Mouse (Mus musculus): ENCODE measurements around the gene Emid1. TPM values are rescaled to one million over a fixed set of nuclear protein-coding genes. Genes with fewer than 3 reads are reported as not detected.

Gene Emid1
- polyA plus RNA-seq, 1 experiment from 2014 or later: 247 TPM

- no peak for ATAC-seq (ENCODE audit: low FRiP score, low TSS enrichment)
- H3K4me1 ChIP-seq (ENCODE audit: insufficient read depth, low read length): no peaks in the 10 kb centered on the region
- H3K9me3 ChIP-seq (ENCODE audit: low read length): no peaks in the 10 kb centered on the region
- H3K9ac ChIP-seq (replicated peaks; ENCODE audit: low read length): no peak overlapping the region
- H3K27ac ChIP-seq (ENCODE audit: low read length): no peak overlapping the region
- no peaks in the 10 kb centered on the region for H3K27me3 ChIP-seq (ENCODE audit: insufficient read depth, low read length)
- H3K36me3 ChIP-seq (ENCODE audit: insufficient read depth, low read length): peaks cover 74% of the 10 kb centered on the region
- no peak overlapping the region for H3K4me3 ChIP-seq (ENCODE audit: low read length)
- no peak overlapping the region for H3K4me2 ChIP-seq (replicated peaks; ENCODE audit: low read depth, low read length)
These were observed 76.3 kb downstream of the Emid1 start for GRCm38 (mm10) chr11:5075760-5076159.

GRCm38 (mm10) chr11:5074882-5075281 lies 77.2 kb downstream of the Emid1 start:
- Histone ChIP-seq H3K9ac (replicated peaks; ENCODE audit: low read length) (no peak overlapping the region), H3K27me3 (ENCODE audit: insufficient read depth, low read length) (no peaks in the 10 kb centered on the region), H3K4me2 (replicated peaks; ENCODE audit: low read depth, low read length) (no peak overlapping the region), H3K36me3 (ENCODE audit: insufficient read depth, low read length) (peaks cover 76% of the 10 kb centered on the region), H3K4me3 (ENCODE audit: low read length) (no peak overlapping the region), H3K27ac (ENCODE audit: low read length) (no peak overlapping the region), H3K4me1 (ENCODE audit: insufficient read depth, low read length) (no peaks in the 10 kb centered on the region), H3K9me3 (ENCODE audit: low read length) (no peaks in the 10 kb centered on the region)
- 73% methylated on average over 4 of the region's 4 CpGs for WGBS
- no peak for ATAC-seq (ENCODE audit: low FRiP score, low TSS enrichment)

DNA sequence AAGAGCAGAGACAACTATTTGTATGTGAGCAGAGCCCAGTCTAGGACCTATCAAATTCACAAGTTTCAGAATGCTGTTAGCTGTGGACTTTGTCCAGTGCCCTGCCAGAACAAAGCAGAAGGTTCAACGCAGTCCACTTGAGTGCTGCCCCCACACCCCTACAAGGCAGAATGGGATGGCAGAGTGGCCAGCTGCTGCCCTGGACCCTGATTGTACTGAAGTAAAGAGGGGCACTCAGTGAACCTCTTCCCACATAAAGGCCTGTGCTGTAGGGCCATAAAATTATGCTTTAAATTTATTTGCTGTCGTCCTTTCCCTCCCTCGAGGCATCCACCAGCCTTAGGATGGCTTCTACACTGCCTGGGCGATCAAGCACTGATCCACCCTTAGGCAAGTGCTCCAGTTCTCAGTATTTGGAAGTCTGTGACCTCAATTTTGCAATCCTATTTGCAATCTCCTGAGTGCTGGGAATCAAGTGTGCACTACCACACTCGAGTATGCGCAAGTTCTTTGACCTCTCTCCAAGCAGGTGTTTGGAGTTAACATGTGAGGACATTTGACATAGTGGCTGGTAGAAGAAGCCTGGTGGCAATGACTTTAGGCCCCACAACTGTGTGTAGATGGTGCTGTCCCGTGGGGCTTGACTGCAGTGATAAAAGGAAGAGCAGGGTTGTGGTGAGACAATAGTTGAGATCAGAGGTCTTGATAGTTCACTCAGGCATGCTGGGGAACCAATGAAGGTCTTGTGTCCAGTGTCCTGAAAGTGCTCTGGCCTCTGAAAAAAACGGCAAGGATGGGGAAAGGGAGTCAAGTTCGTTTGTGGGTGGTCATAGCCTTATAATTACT lies 83.7 kb downstream of the Emid1 start:
- peaks cover 52% of the 10 kb centered on the region for H3K36me3 ChIP-seq (ENCODE audit: insufficient read depth, low read length)
- H3K4me3 ChIP-seq (ENCODE audit: low read length): no peak overlapping the region
- WGBS: 83% methylated on average over 9 of the region's 9 CpGs
- H3K9ac ChIP-seq (replicated peaks; ENCODE audit: low read length): no peak overlapping the region
- ATAC-seq (ENCODE audit: low FRiP score, low TSS enrichment): no peak
- no peaks in the 10 kb centered on the region for H3K9me3 ChIP-seq (ENCODE audit: low read length)
- peaks cover 18% of the 10 kb centered on the region for H3K4me1 ChIP-seq (ENCODE audit: insufficient read depth, low read length)
- H3K27me3 ChIP-seq (ENCODE audit: insufficient read depth, low read length): no peaks in the 10 kb centered on the region
- H3K4me2 ChIP-seq (replicated peaks; ENCODE audit: low read depth, low read length): no peak overlapping the region
- H3K27ac ChIP-seq (ENCODE audit: low read length): no peak overlapping the region

- H3K4me2 ChIP-seq (replicated peaks; ENCODE audit: low read depth, low read length): no peak overlapping the region
- no peaks in the 10 kb centered on the region for H3K9me3 ChIP-seq (ENCODE audit: low read length)
- H3K4me1 ChIP-seq (ENCODE audit: insufficient read depth, low read length): peaks cover 30% of the 10 kb centered on the region
- ATAC-seq (ENCODE audit: low FRiP score, low TSS enrichment): no peak
- H3K9ac ChIP-seq (replicated peaks; ENCODE audit: low read length): no peak overlapping the region
- H3K36me3 ChIP-seq (ENCODE audit: insufficient read depth, low read length): peaks cover 39% of the 10 kb centered on the region
- no peak overlapping the region for H3K4me3 ChIP-seq (ENCODE audit: low read length)
- no peak overlapping the region for H3K27ac ChIP-seq (ENCODE audit: low read length)
- peaks cover 8% of the 10 kb centered on the region; the same call in 1 of the 2 replicates for H3K27me3 ChIP-seq (ENCODE audit: insufficient read depth, low read length)
These were observed 85.0 kb downstream of the Emid1 start for GRCm38 (mm10) chr11:5067063-5067462.

- H3K4me1 ChIP-seq (ENCODE audit: insufficient read depth, low read length): peaks cover 41% of the 10 kb centered on the region
- peak within 1 kb of the TSS; percentile 73 for H3K4me2 ChIP-seq (replicated peaks; ENCODE audit: low read depth, low read length)
- peak within 1 kb of the TSS; percentile 68 for H3K27ac ChIP-seq (ENCODE audit: low read length)
- no peaks in the 10 kb centered on the region for H3K9me3 ChIP-seq (ENCODE audit: low read length)
- under 1% methylated on average over 46 of the region's 50 CpGs for WGBS
- peaks cover 21% of the 10 kb centered on the region for H3K36me3 ChIP-seq (ENCODE audit: insufficient read depth, low read length)
- peaks cover 18% of the 10 kb centered on the region for H3K27me3 ChIP-seq (ENCODE audit: insufficient read depth, low read length)
- peak; percentile 83 for ATAC-seq (ENCODE audit: low FRiP score, low TSS enrichment)
- H3K4me3 ChIP-seq (ENCODE audit: low read length): peak within 1 kb of the TSS; percentile 72
- peak within 1 kb of the TSS; percentile 79 for H3K9ac ChIP-seq (replicated peaks; ENCODE audit: low read length)
These were observed 86.8 kb downstream of the Emid1 start, which contains the start of gene Gas2l1 for GRCm38 (mm10) chr11:5065056-5065821. Gene Gas2l1 (minus strand): TSS chr11:5065327.

GRCm38 (mm10) chr11:5064282-5065055 lies 87.6 kb downstream of the Emid1 start:
- WGBS: 15% methylated on average over 38 of the region's 38 CpGs
- H3K27ac ChIP-seq (ENCODE audit: low read length): no peak overlapping the region
- no peak for ATAC-seq (ENCODE audit: low FRiP score, low TSS enrichment)

DNA sequence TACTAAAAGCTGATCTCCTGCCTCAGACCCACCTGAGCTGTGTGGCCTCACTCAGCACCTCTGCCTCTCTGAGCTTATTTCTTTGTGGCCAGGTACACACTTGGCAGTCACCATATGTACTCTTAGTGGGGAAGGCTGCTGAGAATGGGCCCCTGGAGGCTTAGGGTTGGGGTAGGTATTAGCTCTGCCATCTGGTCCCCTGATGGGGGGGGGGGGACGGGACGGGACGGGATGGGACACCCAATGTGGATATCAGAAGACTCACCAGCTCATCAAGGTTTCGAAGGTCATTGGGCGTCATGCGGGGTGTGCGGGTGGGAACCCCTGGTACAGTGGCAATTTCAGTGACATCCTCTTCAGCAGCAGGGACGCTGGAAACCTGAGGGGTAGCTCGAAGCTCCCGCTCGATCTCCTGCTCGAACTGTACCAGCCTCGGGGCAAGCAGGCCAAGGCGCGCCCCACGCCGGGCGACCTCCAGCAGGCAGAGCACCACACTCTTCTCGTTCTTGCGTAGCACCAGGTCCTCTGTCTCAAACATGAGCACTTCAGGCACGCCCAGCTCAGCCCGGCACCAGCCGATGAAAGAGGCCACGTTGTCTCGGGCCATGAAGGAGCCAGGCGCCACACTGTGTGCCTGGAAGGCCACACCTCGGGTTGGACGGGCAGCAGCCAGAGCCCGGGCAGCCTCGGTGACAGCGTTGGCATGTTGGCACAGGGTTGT lies 88.3 kb downstream of the Emid1 start:
- H3K27me3 ChIP-seq (ENCODE audit: insufficient read depth, low read length): peaks cover 34% of the 10 kb centered on the region
- H3K9ac ChIP-seq (replicated peaks; ENCODE audit: low read length): peak overlapping the region; percentile 79
- H3K4me2 ChIP-seq (replicated peaks; ENCODE audit: low read depth, low read length): peak overlapping the region; percentile 73
- WGBS: 63% methylated on average over 31 of the region's 31 CpGs
- H3K27ac ChIP-seq (ENCODE audit: low read length): no peak overlapping the region
- H3K4me1 ChIP-seq (ENCODE audit: insufficient read depth, low read length): peaks cover 52% of the 10 kb centered on the region
- H3K9me3 ChIP-seq (ENCODE audit: low read length): no peaks in the 10 kb centered on the region
- H3K4me3 ChIP-seq (ENCODE audit: low read length): peak overlapping the region; percentile 72
- ATAC-seq (ENCODE audit: low FRiP score, low TSS enrichment): no peak
- H3K36me3 ChIP-seq (ENCODE audit: insufficient read depth, low read length): peaks cover 9% of the 10 kb centered on the region

More at GRCm38 (mm10) chr11:5064282-5065055, 87.6 kb downstream of the Emid1 start:
- H3K4me1 ChIP-seq (ENCODE audit: insufficient read depth, low read length): peaks cover 45% of the 10 kb centered on the region
- no peaks in the 10 kb centered on the region for H3K9me3 ChIP-seq (ENCODE audit: low read length)
- peak overlapping the region; percentile 72 for H3K4me3 ChIP-seq (ENCODE audit: low read length)
- H3K9ac ChIP-seq (replicated peaks; ENCODE audit: low read length): peak overlapping the region; percentile 79
- H3K36me3 ChIP-seq (ENCODE audit: insufficient read depth, low read length): peaks cover 17% of the 10 kb centered on the region
- H3K4me2 ChIP-seq (replicated peaks; ENCODE audit: low read depth, low read length): peak overlapping the region; percentile 73
- H3K27me3 ChIP-seq (ENCODE audit: insufficient read depth, low read length): peaks cover 26% of the 10 kb centered on the region

GRCm38 (mm10) chr11:5062860-5063505 lies 89.1 kb downstream of the Emid1 start:
- Histone ChIP-seq H3K27ac (ENCODE audit: low read length) (no peak overlapping the region), H3K27me3 (ENCODE audit: insufficient read depth, low read length) (peaks cover 34% of the 10 kb centered on the region), H3K9me3 (ENCODE audit: low read length) (no peaks in the 10 kb centered on the region), H3K36me3 (ENCODE audit: insufficient read depth, low read length) (peaks cover 2% of the 10 kb centered on the region; the same call in 1 of the 2 replicates), H3K4me3 (ENCODE audit: low read length) (no peak overlapping the region), H3K4me2 (replicated peaks; ENCODE audit: low read depth, low read length) (no peak overlapping the region), H3K9ac (replicated peaks; ENCODE audit: low read length) (no peak overlapping the region), H3K4me1 (ENCODE audit: insufficient read depth, low read length) (peaks cover 57% of the 10 kb centered on the region)
- WGBS: 66% methylated on average over 13 of the region's 13 CpGs
- ATAC-seq (ENCODE audit: low FRiP score, low TSS enrichment): no peak
